Comparison of ENCODE assay signal across 32 mouse cellular contexts in the genomic region with DNA sequence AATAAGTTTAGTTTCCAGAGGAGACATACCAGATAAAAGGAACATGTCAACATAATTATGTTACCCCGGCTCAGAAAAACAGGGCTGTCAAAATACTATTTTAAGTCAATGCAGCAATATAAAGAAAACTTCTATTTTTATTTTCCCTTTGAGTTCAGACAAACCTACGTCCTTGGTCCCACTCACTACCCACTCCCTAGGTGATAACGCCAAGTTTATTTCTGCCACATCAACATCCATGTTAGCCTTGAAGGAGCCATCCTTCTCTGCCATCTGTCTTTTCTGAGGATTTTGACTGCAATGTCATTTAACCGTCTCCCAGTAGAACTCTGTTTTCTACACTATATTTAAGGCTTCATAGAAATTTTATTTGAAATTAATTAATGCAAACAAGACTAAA.
"Had no signal": no experiment of that assay in that cellular context is flagged by ENCODE, and none has a peak within 500 bp of the region (broad histone marks: within the 10 kb centered on the region; RNA-seq: fewer than 3 reads in every experiment).

No protein-coding gene starts in this region.

- H3K27ac ChIP-seq: limb, embryonic 10.5 days; limb, embryonic 12.5 days; limb, embryonic 13.5 days; limb, embryonic 15.5 days; liver, embryonic 12.5 days; liver, embryonic 13.5 days; liver, embryonic 14.5 days; liver, embryonic 15.5 days; lung, embryonic 15.5 days; macrophage; midbrain, embryonic 10.5 days; midbrain, embryonic 12.5 days; midbrain, embryonic 13.5 days; midbrain, embryonic 15.5 days had no signal

- H3K4me2 ChIP-seq: limb, embryonic 12.5 days; limb, embryonic 13.5 days; limb, embryonic 15.5 days; liver, embryonic 11.5 days; liver, embryonic 12.5 days; liver, embryonic 13.5 days; liver, embryonic 15.5 days; lung, embryonic 14.5 days; lung, embryonic 15.5 days; midbrain, embryonic 11.5 days; midbrain, embryonic 12.5 days; midbrain, embryonic 13.5 days; midbrain, embryonic 15.5 days had no signal

- H3K4me3 ChIP-seq: left cerebral cortex, adult 2 months; limb, embryonic 10.5 days; limb, embryonic 12.5 days; limb, embryonic 13.5 days; limb, embryonic 15.5 days; liver, embryonic 12.5 days; liver, embryonic 13.5 days; liver, embryonic 15.5 days; lung, embryonic 15.5 days; megakaryocyte, embryonic 14.5 days; midbrain, embryonic 10.5 days; midbrain, embryonic 12.5 days; midbrain, embryonic 13.5 days; midbrain, embryonic 15.5 days; myocyte had no signal

- H3K36me3 ChIP-seq: limb, embryonic 10.5 days; limb, embryonic 12.5 days; limb, embryonic 13.5 days; limb, embryonic 15.5 days; liver, embryonic 12.5 days; liver, embryonic 13.5 days; liver, embryonic 15.5 days; lung, embryonic 15.5 days; midbrain, embryonic 10.5 days; midbrain, embryonic 12.5 days; midbrain, embryonic 13.5 days; midbrain, embryonic 15.5 days had no signal

- H3K9ac ChIP-seq: limb, embryonic 12.5 days; limb, embryonic 13.5 days; limb, embryonic 15.5 days; liver, embryonic 12.5 days; liver, embryonic 13.5 days; liver, embryonic 14.5 days; liver, embryonic 15.5 days; liver, postnatal 0 days; lung, embryonic 14.5 days; lung, embryonic 15.5 days; midbrain, embryonic 12.5 days; midbrain, embryonic 13.5 days; midbrain, embryonic 15.5 days had no signal

- H3K4me1 ChIP-seq: limb, embryonic 10.5 days; limb, embryonic 12.5 days; limb, embryonic 13.5 days; limb, embryonic 15.5 days; liver, embryonic 12.5 days; liver, embryonic 13.5 days; liver, embryonic 15.5 days; lung, embryonic 15.5 days; megakaryocyte, embryonic 14.5 days; midbrain, embryonic 10.5 days; midbrain, embryonic 12.5 days; midbrain, embryonic 13.5 days; midbrain, embryonic 15.5 days had no signal

- DNase-seq: left cerebral cortex, postnatal 4 days; liver; liver, embryonic 13.5 days; liver, postnatal 0 days; lung, adult 18-20 months; lung, adult 2 months; lung, embryonic 14.5 days; lung, postnatal 10 days; lung, postnatal 14 days; lung, postnatal 36 days; lung, postnatal 4 days; midbrain, embryonic 14.5 days had no signal

- ATAC-seq: liver, embryonic 12.5 days; liver, postnatal 0 days; lung, postnatal 0 days; midbrain, embryonic 13.5 days; midbrain, embryonic 15.5 days; midbrain, embryonic 16.5 days had no signal

- H3K27me3 ChIP-seq: limb, embryonic 12.5 days; limb, embryonic 13.5 days; limb, embryonic 15.5 days; liver, embryonic 12.5 days; liver, embryonic 13.5 days; liver, embryonic 15.5 days; lung, embryonic 15.5 days; megakaryocyte, embryonic 14.5 days; midbrain, embryonic 12.5 days; midbrain, embryonic 13.5 days; midbrain, embryonic 15.5 days had no signal

- H3K9me3 ChIP-seq: limb, embryonic 10.5 days; limb, embryonic 12.5 days; limb, embryonic 13.5 days; limb, embryonic 15.5 days; liver, embryonic 13.5 days; liver, embryonic 15.5 days; lung, embryonic 15.5 days; midbrain, embryonic 10.5 days; midbrain, embryonic 12.5 days; midbrain, embryonic 13.5 days; midbrain, embryonic 15.5 days had no signal
